8 mouse cellular contexts compared by ENCODE assay signal in genomic region chr3:61365779-61366373, GRCm38 (mm10). TPM values are rescaled to one million over a fixed set of nuclear protein-coding genes. Genes with fewer than 3 reads are reported as not detected.
A peak's percentile ranks its signal among the peaks of the same experiment; 100 is the strongest.
DNase-seq lines count a peak whose midpoint lies in the region; ATAC-seq lines count a peak whose summit lies in the region.

B430305J03Rik (minus strand) TSS chr3:61365951.

- H3K36me3 ChIP-seq in forebrain, embryonic 10.5 days (replicated peaks) = peaks cover 10% of the 10 kb centered on the region; the same call in 1 of the 2 replicates
- H3K36me3 ChIP-seq in hindbrain, embryonic 15.5 days = peaks cover 3% of the 10 kb centered on the region; the same call in 1 of the 2 replicates

- peak within 1 kb of the TSS; percentile 93 for H3K27ac ChIP-seq in forebrain, embryonic 10.5 days
- H3K27ac ChIP-seq in hindbrain, embryonic 15.5 days (replicated peaks) = peak within 1 kb of the TSS; percentile 89

- H3K27me3 ChIP-seq in forebrain, embryonic 10.5 days (ENCODE audit: poor library complexity, severe bottlenecking) = no peaks in the 10 kb centered on the region
- no peaks in the 10 kb centered on the region for H3K27me3 ChIP-seq in hindbrain, embryonic 15.5 days

- H3K4me3 ChIP-seq in forebrain, embryonic 10.5 days = peak within 1 kb of the TSS; percentile 86
- peak within 1 kb of the TSS; percentile 82 for H3K4me3 ChIP-seq in hindbrain, embryonic 15.5 days

- 5% methylated on average over 10 of the region's 10 CpGs for WGBS in forebrain, embryonic 10.5 days
- WGBS in hindbrain, embryonic 15.5 days = 2% methylated on average over 10 of the region's 10 CpGs

- peak; percentile 41 for DNase-seq in embryo, embryonic 11 days
- DNase-seq in embryo, embryonic 9.5 days (ENCODE audit: extremely low spot score) = no peak
- no peak for DNase-seq in forebrain, embryonic 10.5 days (ENCODE audit: extremely low spot score, low spot score)
- DNase-seq in lung, adult 18-20 months = peak; percentile 14 to 24
- DNase-seq in spleen, postnatal 36 days (ENCODE audit: low spot score in 2 of 2) = peak; percentile 51 to 56
- DNase-seq in left cerebral cortex, postnatal 36 days (ENCODE audit: low spot score in 2 of 2) = no peak

- no peaks in the 10 kb centered on the region for H3K9me3 ChIP-seq in forebrain, embryonic 10.5 days
- H3K9me3 ChIP-seq in hindbrain, embryonic 15.5 days = no peaks in the 10 kb centered on the region

- peak; percentile 30 for ATAC-seq in CD4-positive, CD25-positive, alpha-beta regulatory T cell, adult 4 months
- ATAC-seq in hindbrain, embryonic 15.5 days (ENCODE audit: low FRiP score, low read depth) = no peak

- H3K9ac ChIP-seq in hindbrain, embryonic 15.5 days = peak within 1 kb of the TSS; percentile 86

- intact Hi-C loops in left cerebral cortex, postnatal 36 days (cut with DNase I) = loop anchor here (2.0 to 10.0 kb wide), 4 partner anchors 116 to 826 kb away; no protein-coding TSS in a partner anchor

- peaks cover 33% of the 10 kb centered on the region for H3K4me1 ChIP-seq in forebrain, embryonic 10.5 days
- H3K4me1 ChIP-seq in hindbrain, embryonic 15.5 days (replicated peaks) = peaks cover 37% of the 10 kb centered on the region

- H3K4me2 ChIP-seq in hindbrain, embryonic 15.5 days = peak within 1 kb of the TSS; percentile 90

RNA-seq across cellular contexts. Expression of gene B430305J03Rik, which starts in this region (rescaled TPM):
- polyA plus RNA-seq in CD4-positive, CD25-positive, alpha-beta regulatory T cell, adult 4 months (2017; shearing (Covaris generic)) = not detected
- polyA plus RNA-seq in forebrain, embryonic 10.5 days (2016; fragmentation: Nextera tagmentation; extraction: Ambion mirVana) = not detected in 2 replicates
- not detected in 2 replicates for polyA plus RNA-seq in hindbrain, embryonic 15.5 days (2015; fragmentation: Nextera tagmentation; extraction: Ambion mirVana)
- total RNA-seq in left cerebral cortex, postnatal 36 days (2021) = 1 to 10 TPM; 2.8 to 2.9 TPM

Comparison
In these comparisons a context has a peak if more than half of its experiments do, and no peak if none do; other contexts are left out.
1. DNase-seq: peak in embryo, embryonic 11 days (single experiment), lung, adult 18-20 months (2 of 2) and spleen, postnatal 36 days (2 of 2); none in embryo, embryonic 9.5 days (single experiment), forebrain, embryonic 10.5 days (single experiment) and left cerebral cortex, postnatal 36 days (0 of 2).
2. Peak in ATAC-seq in CD4-positive, CD25-positive, alpha-beta regulatory T cell, adult 4 months; RNA of the gene not detected or under 1 TPM.